Mouse (Mus musculus) embryonic fibroblast, embryonic 13.5 days (primary cell): ENCODE data around the gene Bcat2. TPM values are rescaled to one million over a fixed set of nuclear protein-coding genes. Genes with fewer than 3 reads are reported as not detected.

Experiments used
- H3K27ac ChIP-seq: 2 replicates; pipeline ENCODE4 v1.5.1; 2012; ENCODE audit warnings: low read length, control low read depth, inconsistent platforms; ENCODE audit not compliant: insufficient read depth
- H3K4me1 ChIP-seq: 2 replicates; pipeline ENCODE4 v1.6.1; 2011; ENCODE audit warnings: low read length; ENCODE audit not compliant: control insufficient read depth, insufficient read depth
- H3K4me3 ChIP-seq: 2 replicates; pipeline ENCODE4 v1.5.1; 2011; ENCODE audit warnings: mild to moderate bottlenecking, control low read depth, low read length; ENCODE audit not compliant: insufficient read depth
- CTCF ChIP-seq: IDR thresholded peaks from 2 replicates; pipeline ENCODE4 v1.5.1; 2011; ENCODE audit warnings: mild to moderate bottlenecking, control low read depth, low read length, moderate library complexity, borderline replicate concordance; ENCODE audit not compliant: insufficient read depth
- POLR2A ChIP-seq: IDR thresholded peaks from 2 replicates; pipeline ENCODE4 v1.6.1; 2011; ENCODE audit warnings: low read depth, mild to moderate bottlenecking, control low read depth, low read length, moderate library complexity
- polyA plus RNA-seq: library from polyadenylated mRNA; stranded (reverse); fragments of >200 nt; gene quantifications from 2 replicates; pipeline ENCODE4 v1.2.4, GENCODE M21; 2011; ENCODE audit warnings: low read depth; ENCODE audit not compliant: missing spikeins, insufficient read length

The Bcat2 gene
- polyA plus RNA-seq = 25.7 and 30.6 TPM in 2 replicates

DNA sequence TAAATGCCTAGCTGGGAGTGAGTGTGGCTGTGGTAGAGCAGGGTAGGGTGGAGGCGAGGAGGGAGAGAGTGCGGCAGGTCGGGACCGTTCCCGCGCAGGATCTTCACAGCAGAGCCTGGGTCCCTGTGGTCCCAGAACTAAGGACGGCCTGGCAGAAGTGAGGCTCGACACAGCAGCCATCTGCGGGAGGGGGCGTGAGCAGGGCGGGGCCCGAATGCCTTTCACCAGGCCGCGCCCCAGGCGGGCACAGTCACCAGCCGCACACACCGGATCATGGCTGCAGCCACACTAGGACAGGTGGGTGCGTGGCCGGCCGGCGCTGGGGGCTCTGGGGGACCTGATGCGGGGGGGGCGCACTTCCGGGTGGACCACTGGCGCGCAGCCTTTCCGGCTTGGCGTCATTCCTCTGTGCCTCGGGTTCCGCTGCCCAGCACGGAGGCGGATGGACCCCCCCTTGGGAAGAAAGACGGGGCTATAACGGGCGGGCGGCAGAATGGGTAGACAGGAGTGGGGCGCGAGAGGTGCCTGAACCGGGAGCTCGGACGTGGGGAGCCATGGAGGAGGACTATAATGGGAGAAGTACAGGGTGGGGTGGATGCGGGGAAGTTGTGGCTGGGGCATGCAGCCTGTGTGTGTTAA, at the start of gene Bcat2:
Bcat2 (plus strand) TSS at position 51 of the 639 bp plus-strand sequence.
- TF ChIP-seq CTCF (no peak), POLR2A (peak; percentile 77)
- H3K27ac ChIP-seq = peak within 1 kb of the TSS; percentile 2; the same call in 1 of the 2 replicates
- H3K4me3 ChIP-seq = peak within 1 kb of the TSS; percentile 67
- H3K4me1 ChIP-seq = no peaks in the 10 kb centered on the region; the same call in 1 of the 2 replicates

DNA sequence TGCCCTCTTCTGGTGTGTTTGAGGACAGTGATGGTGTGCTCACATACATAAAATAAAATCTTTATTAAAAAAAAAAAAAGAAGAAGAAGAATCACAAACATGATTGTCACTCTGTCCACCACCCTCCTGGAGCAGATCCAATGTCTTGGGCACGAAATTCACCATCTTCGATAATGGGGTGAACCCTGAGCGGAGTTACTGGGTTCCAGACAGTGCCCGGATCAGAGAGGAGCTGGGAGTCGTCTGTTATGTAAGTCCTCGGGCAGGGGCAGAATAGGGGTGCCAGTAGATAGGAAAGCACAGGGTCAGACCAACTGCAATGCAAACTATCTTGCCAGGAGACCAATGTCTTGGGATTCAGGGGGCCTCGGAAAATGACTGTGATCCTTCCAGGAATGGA, 49.3 kb upstream of the Bcat2 start:
- Histone ChIP-seq H3K4me1 (peaks cover 3% of the 10 kb centered on the region; the same call in 1 of the 2 replicates), H3K4me3 (no peak overlapping the region), H3K27ac (no peak overlapping the region)
- TF ChIP-seq CTCF = no peak
- TF ChIP-seq POLR2A = no peak

DNA sequence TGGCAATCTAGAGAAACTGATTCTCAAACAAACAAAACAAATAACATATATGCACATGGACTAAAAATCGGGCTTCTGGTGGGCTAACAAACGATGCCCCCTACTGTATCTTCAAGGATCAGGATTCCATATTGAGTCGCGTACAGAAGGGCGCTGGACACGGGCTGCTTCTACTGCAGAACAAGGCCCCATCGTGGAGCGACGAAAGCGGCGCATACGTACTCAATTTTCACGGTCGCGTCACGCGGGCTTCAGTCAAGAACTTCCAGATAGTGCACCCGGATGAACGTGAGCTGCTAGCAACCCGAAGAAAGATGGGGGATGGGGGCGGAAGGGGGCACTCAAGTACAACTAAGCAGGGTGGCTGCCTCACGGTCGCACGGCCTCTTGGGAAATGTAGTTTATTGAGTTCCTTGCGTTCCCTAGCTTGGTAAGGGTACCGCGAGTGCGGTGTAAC, 48.2 kb upstream of the Bcat2 start:
- Histone ChIP-seq H3K27ac (peak overlapping the region; percentile 87), H3K4me3 (peak overlapping the region; percentile 50), H3K4me1 (peaks cover 3% of the 10 kb centered on the region; the same call in 1 of the 2 replicates)
- TF ChIP-seq POLR2A (peak; percentile 63), CTCF (no peak)

DNA sequence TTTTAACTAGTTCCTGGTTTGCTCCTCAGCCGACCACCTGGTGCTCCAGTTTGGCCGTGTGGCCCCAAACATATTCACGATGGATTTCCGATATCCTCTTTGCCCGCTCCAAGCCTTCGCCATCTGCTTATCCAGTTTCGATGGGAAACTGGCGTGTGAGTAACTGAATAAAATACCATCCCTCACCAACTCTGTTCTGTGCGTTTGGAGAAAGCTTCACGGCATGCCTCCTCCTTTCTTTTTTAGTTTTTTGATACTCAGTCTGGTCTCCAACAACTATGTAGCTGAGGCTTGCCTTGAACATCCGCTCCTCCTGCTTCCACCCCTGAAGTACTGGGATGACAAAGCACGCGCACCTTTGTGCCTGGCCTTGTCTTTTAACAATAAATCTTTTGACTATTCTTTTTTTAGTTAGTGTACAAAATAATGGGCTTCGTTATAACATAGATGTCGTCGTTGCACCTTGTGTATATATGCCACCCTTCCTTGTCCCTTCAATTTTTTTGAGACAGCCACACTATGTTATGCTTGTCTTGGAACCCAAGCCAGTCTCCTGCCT, 47.7 kb upstream of the Bcat2 start:
- 0 out of 2 replicates have a peak overlapping the region, but pooled peaks have one; percentile 12 for H3K27ac ChIP-seq
- peaks cover 3% of the 10 kb centered on the region; the same call in 1 of the 2 replicates for H3K4me1 ChIP-seq
- H3K4me3 ChIP-seq = 0 out of 2 replicates have a peak overlapping the region, but pooled peaks have one; percentile 6
- TF ChIP-seq CTCF = no peak
- TF ChIP-seq POLR2A = no peak

DNA sequence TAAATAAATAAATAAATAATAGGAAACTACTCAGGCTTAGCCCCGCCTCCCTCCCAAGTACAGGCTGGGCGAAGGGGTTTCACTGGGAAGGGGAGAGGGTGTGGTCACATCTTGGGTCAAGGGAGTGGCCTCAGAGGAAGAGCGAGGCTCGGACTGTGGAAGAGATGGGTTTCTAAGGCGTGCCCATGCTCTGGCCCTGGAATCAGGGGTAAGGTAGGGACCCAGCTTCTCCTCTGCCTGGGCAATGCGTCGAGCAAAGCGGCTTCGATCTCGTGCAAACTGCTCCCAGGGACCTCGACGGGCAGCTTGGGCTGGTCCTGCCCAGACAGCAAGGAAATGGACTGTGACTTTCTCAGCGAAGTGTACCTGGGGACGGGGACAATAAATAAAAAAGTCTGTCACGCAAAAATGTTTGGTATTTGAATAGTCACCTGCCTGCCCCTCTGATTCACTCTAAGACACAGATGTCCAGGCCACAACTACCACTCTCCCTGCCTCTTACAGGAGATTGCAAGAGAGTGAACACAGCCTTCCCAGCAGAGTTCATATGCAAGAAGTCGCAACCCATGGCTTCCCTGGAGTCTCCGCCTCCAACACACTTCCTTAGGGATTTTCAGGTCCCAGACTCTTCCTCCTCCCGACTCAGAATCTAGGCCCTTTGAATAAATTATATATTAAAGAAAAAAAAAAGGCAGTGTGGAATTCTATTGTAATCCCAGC, 46.8 kb upstream of the Bcat2 start:
- peaks cover 3% of the 10 kb centered on the region; the same call in 1 of the 2 replicates for H3K4me1 ChIP-seq
- no peak for TF ChIP-seq CTCF
- 0 out of 2 replicates have a peak, but pooled peaks have one; percentile 12 for TF ChIP-seq POLR2A
- peak overlapping the region; percentile 29 for H3K4me3 ChIP-seq
- H3K27ac ChIP-seq = peak overlapping the region; percentile 77

DNA sequence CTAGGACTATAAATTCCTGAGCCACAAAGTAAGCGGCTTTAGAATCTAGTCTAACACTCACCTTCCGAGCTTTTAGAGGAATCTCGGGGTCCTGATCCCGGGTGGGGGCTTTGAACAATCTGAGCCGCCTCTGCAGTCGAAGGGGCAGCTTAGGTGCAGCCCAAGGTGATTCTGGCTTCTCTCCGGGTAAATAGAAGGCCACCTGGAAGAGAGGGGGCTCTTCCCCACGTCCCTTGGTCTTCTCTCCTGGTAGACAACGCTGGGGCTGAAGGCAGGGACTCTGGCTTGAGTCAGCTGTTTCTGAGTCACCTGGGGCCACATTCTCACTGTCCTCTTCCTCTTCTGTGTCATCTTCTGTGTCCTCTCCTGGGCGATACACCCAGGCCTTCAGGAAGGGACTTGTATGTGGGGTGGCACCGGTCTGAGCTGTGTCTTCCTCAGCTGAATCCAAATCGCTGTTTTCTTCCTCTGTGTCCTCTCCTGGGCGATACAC, 46.2 kb upstream of the Bcat2 start:
- Histone ChIP-seq H3K27ac (peak overlapping the region; percentile 41), H3K4me3 (peak overlapping the region; percentile 29)
- TF ChIP-seq POLR2A = no peak
- no peak for TF ChIP-seq CTCF

DNA sequence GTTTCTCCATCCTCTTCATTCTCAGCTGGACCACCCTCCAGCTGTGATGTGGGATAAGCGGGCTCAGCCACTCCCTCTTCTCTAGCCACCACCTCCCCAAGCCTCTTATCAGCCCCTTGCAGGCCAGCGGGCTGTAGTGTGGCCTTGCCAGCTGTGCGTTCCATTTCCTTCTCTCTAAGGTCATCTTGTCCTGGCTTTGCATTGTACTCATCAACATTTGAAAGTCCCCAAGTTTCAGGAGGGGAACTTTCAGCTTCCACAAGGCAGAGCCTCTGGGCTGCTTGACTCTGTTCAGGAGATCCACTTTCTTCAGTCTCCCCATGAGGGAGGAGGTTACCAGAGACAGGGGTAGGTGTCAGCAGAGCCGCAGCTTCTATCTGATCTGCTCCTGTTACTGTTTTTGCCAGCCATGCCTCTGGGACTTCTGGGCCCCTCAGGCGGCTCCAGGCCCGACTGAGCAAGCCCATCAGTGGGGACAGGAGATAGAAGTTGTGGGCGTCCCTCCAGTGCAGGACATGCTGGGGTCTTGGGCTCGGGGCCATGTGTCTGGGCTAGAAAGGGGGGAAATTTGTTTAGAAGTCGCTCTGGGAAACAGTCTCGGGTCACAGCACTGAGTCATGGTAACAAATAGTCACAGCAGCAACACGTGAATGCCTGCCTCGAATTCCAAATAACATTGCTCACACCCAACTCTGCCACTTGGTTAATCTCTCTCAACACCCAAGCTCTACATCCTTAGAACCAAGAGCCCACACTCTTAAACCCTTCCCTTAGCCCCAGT, 44.9 kb upstream of the Bcat2 start:
- TF ChIP-seq POLR2A = no peak; the same call in 1 of the 2 replicates
- no peak for TF ChIP-seq CTCF
- Histone ChIP-seq H3K4me3 (peak overlapping the region; percentile 94), H3K4me1 (peaks cover 3% of the 10 kb centered on the region; the same call in 1 of the 2 replicates), H3K27ac (peak overlapping the region; percentile 94)

More for the DNA sequence above, 46.2 kb upstream of the Bcat2 start:
- H3K4me1 ChIP-seq = peaks cover 3% of the 10 kb centered on the region; the same call in 1 of the 2 replicates

DNA sequence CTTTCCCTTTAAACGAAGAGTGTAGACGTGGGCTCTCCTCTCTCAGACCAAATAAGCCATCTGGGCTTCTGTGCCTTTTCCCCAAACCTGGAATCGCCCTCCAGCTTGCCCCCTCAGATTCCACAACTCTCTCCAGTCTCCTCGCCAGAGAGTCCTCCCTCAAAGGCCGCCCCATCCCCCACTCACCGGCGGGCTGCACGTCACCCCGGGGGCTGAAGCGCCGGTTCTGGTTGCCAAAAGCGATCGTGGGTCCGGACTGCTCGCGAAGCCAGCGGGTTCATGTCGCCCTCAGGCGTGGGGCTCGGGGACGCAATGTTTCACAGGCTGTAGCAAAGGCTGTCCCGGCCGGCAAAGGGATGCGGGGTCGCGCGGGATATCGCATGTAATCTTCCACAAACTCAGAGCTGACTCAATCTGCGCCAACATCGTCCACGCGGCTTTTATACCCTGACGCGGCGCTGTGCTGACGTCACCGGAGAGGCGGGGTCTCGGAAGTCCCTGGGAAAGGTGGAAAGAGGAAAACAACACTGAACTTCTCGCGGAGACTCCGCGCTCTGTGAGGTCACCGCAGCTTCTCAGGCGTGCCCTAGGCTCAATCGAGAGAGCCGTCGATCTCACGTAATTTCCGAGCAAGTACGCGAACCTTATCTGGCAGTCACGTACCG, 44.0 kb upstream of the Bcat2 start, which contains the start of the genes Ppp1r15a and Plekha4:
Ppp1r15a (minus strand) TSS at position 460 of the 665 bp plus-strand sequence.
Plekha4 (plus strand) TSS at position 522 of the 665 bp plus-strand sequence.
- Histone ChIP-seq H3K4me1 (peaks cover 3% of the 10 kb centered on the region; the same call in 1 of the 2 replicates), H3K4me3 (peak within 1 kb of the TSS; percentile 94), H3K27ac (peak within 1 kb of the TSS; percentile 94)
- TF ChIP-seq POLR2A = peak; percentile 99
- TF ChIP-seq CTCF = no peak
